Mouse (Mus musculus) testis, adult 2 months (tissue): ENCODE measurements around the gene Serpinc1.

ENCODE experiments used
- CTCF ChIP-seq: fragments of 200-500 bp; IDR thresholded peaks from 2 replicates; pipeline ENCODE4 v1.5.1; 2012; ENCODE audit warnings: low read depth, mild to moderate bottlenecking, inconsistent platforms, low read length, moderate library complexity; ENCODE audit not compliant: control insufficient read depth, insufficient read depth, insufficient replicate concordance
- POLR2A ChIP-seq: fragments of 200-500 bp; IDR thresholded peaks from 2 replicates; pipeline ENCODE4 v1.6.1; 2012; ENCODE audit warnings: low read depth, mild to moderate bottlenecking, inconsistent platforms, low read length, moderate library complexity; ENCODE audit not compliant: control insufficient read depth

GRCm38 (mm10) chr1:161025410-161026210 lies 47.2 kb downstream of the Serpinc1 start:
- no peak for TF ChIP-seq CTCF
- TF ChIP-seq POLR2A = no peak
